Mouse (Mus musculus) forebrain, postnatal 0 days (tissue): Measurements from ENCODE around the gene Atp10a. TPM values are rescaled to one million over a fixed set of nuclear protein-coding genes. Genes with fewer than 3 reads are reported as not detected.
A peak's percentile ranks its signal among the peaks of the same experiment; 100 is the strongest.

Source experiments
- ATAC-seq: fragments of 200-750 bp; cut with Nextera tagmentation; 2 replicates; pipeline ENCODE4 v1.8.0; 2017; ENCODE audit warnings: mild to moderate bottlenecking, moderate library complexity
- DNase-seq: peaks from one replicate; pipeline ENCODE4 v3.0.0-alpha.2; 2015
- H3K27ac ChIP-seq: fragments of 300-500 bp; sonication (generic); 2 replicates; pipeline ENCODE4 v1.5.1; 2014; ENCODE audit warnings: low read depth, mild to moderate bottlenecking, antibody characterized with exemption, low read length, moderate library complexity, mixed read lengths
- H3K27me3 ChIP-seq: fragments of 300-500 bp; sonication (generic); 2 replicates; pipeline ENCODE4 v1.6.1; 2014; ENCODE audit warnings: mild to moderate bottlenecking, low read length, mixed read lengths; ENCODE audit not compliant: insufficient read depth
- H3K36me3 ChIP-seq: fragments of 300-500 bp; sonication (generic); 2 replicates; pipeline ENCODE4 v1.6.1; 2014; ENCODE audit warnings: mild to moderate bottlenecking, moderate library complexity; ENCODE audit not compliant: insufficient read depth
- H3K4me1 ChIP-seq: fragments of 300-500 bp; sonication (generic); 2 replicates; pipeline ENCODE4 v1.6.1; 2014; ENCODE audit warnings: antibody characterized with exemption; ENCODE audit not compliant: insufficient read depth
- H3K4me2 ChIP-seq: fragments of 300-500 bp; sonication (generic); 2 replicates; pipeline ENCODE4 v1.6.1; 2014; ENCODE audit warnings: low read depth, mild to moderate bottlenecking, moderate library complexity
- H3K4me3 ChIP-seq: fragments of 300-500 bp; sonication (generic); 2 replicates; pipeline ENCODE4 v1.5.1; 2014; ENCODE audit warnings: low read depth, low read length, mixed read lengths
- H3K9ac ChIP-seq: fragments of 300-500 bp; sonication (generic); 2 replicates; pipeline ENCODE4 v1.6.1; 2014; ENCODE audit warnings: mild to moderate bottlenecking
- H3K9me3 ChIP-seq: fragments of 300-500 bp; sonication (generic); 2 replicates; pipeline ENCODE4 v1.6.1; 2016; ENCODE audit warnings: low read length
- CTCF ChIP-seq: sonication (generic); IDR thresholded peaks from 2 replicates; pipeline ENCODE4 v1.5.1; 2016; ENCODE audit warnings: antibody characterized with exemption, control low read depth, low read depth
- WGBS: fragments of 180-500 bp; shearing (Covaris S2); extraction: QIAGEN DNeasy Blood & Tissue Kit; methylation state at CpG from one replicate; pipeline ENCODE4 v1.1.7; 2014; 5-methylcytosine and 5-hydroxymethylcytosine counted together
- polyA plus RNA-seq: library from polyadenylated mRNA; unstranded; fragments of >200 nt; fragmentation: Nextera tagmentation; extraction: Ambion mirVana; gene quantifications from 2 replicates; pipeline ENCODE4 v1.2.1, GENCODE M21; 2015
- total RNA-seq: library from RNA; depleted of rRNA; stranded (reverse); fragments of >200 nt; gene quantifications from 2 replicates; pipeline ENCODE4 v1.2.3, GENCODE M21; 2014

Atp10a gene
- total and polyA plus RNA-seq, 2 experiments from 2014 or later, result 0.70 to 4.8 TPM

DNA sequence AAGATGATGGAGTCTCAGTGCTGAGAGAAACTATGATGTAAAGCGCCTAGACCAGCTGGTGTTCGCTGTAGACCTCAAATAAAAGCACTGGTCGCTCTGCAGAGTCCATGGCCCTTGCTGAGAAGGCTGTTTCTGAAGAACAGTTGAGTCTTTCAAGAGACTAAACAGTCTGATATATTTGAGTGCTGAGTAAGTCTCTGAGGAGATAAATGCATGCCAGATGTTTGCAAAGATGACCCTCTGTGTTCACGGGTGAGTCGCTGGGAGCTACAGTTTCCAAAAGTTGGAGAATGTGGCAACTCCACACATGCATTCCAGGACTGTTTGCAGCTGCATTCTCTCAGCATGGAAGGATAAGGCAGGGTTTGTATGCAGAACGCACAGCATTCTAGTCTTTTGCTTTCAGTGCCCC lies 77.5 kb downstream of the Atp10a start:
- DNase-seq (no peak), ATAC-seq (no peak)
- H3K27ac ChIP-seq, result no peak overlapping the region
- H3K36me3 ChIP-seq, result no peaks in the 10 kb centered on the region
- no peaks in the 10 kb centered on the region for H3K27me3 ChIP-seq
- 82% methylated on average over 6 of the region's 6 CpGs for WGBS
- 0 out of 2 replicates have a peak, but pooled peaks cover 3% of the 10 kb centered on the region for H3K4me1 ChIP-seq
- no peak for TF ChIP-seq CTCF
- H3K4me2 ChIP-seq, result no peak overlapping the region
- no peak overlapping the region for H3K4me3 ChIP-seq
- no peaks in the 10 kb centered on the region for H3K9me3 ChIP-seq
- H3K9ac ChIP-seq, result no peak overlapping the region

DNA sequence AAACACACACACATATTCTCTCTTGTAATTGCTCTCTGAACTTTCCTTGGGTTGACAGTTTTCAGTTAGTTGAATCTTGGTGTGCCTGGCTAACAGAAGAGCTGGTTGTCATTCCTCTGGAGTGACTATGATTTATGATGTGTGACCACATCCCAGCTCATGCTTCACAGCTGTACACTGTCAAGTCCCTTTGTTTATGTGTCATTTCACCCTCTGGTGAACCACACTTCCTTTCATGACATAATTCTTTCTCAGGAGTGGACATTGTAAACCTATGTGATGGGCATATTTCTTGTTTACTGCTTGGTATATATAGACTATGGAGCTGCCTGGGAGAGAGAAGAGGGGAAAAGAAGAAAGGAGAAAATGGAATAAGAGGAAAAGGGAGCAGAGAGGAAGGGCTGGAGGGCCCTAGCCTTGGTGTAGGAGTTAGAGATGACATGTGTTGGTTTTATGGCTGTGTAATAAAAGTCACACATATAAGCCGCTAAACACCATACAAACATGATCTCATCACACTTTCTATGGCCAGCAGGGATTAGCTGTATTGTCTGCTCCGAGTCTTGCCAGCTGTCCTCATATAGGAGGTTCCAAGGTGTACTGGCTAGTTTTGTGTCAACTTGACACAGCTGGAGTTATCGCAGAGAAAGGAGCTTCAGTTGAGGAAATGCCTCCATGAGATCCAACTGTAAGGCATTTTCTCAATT lies 81.0 kb downstream of the Atp10a start:
- Histone ChIP-seq H3K4me3 (no peak overlapping the region), H3K27ac (no peak overlapping the region), H3K4me1 (no peaks in the 10 kb centered on the region), H3K27me3 (no peaks in the 10 kb centered on the region), H3K9me3 (no peaks in the 10 kb centered on the region), H3K4me2 (no peak overlapping the region), H3K9ac (no peak overlapping the region), H3K36me3 (no peaks in the 10 kb centered on the region)
- ATAC-seq (no peak), DNase-seq (no peak)
- no peak for TF ChIP-seq CTCF
- 88% methylated on average over 3 of the region's 3 CpGs for WGBS

GRCm38 (mm10) chr7:58740196-58740595 lies 84.2 kb downstream of the Atp10a start:
- WGBS, result 93% methylated on average over 13 of the region's 13 CpGs
- no peaks in the 10 kb centered on the region for H3K4me1 ChIP-seq
- DNase-seq (no peak), ATAC-seq (no peak)
- no peak overlapping the region for H3K27ac ChIP-seq
- no peak overlapping the region for H3K9ac ChIP-seq
- H3K4me2 ChIP-seq, result no peak overlapping the region
- no peaks in the 10 kb centered on the region for H3K27me3 ChIP-seq
- no peak for TF ChIP-seq CTCF
- no peaks in the 10 kb centered on the region for H3K9me3 ChIP-seq
- no peaks in the 10 kb centered on the region for H3K36me3 ChIP-seq
- no peak overlapping the region for H3K4me3 ChIP-seq

DNA sequence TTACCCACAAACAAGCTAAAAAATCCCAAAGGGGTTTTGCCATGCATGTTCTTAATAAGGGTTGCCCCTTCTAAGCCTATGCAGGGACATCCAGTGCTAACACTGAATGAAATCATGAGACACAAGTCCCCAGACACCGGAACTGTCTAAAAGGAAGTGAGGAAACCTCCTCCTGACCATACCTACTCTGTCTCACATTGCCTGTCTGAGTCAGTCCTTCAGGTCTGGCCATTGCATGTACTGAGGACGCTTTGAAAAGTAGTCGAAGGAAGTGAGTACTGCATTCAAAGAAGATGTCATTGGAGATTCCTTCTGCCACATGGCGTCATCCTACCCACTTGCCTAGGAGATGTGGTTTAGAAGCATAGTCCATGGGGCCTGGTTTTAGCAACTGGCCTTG lies 84.9 kb downstream of the Atp10a start:
- H3K9me3 ChIP-seq, result no peaks in the 10 kb centered on the region
- no peaks in the 10 kb centered on the region for H3K36me3 ChIP-seq
- H3K27ac ChIP-seq, result no peak overlapping the region
- no peak overlapping the region for H3K4me2 ChIP-seq
- WGBS, result 93% methylated on average over 4 of the region's 4 CpGs
- ATAC-seq, result no peak
- no peak overlapping the region for H3K9ac ChIP-seq
- DNase-seq, result no peak
- no peak overlapping the region for H3K4me3 ChIP-seq
- H3K27me3 ChIP-seq, result no peaks in the 10 kb centered on the region
- no peaks in the 10 kb centered on the region for H3K4me1 ChIP-seq
- TF ChIP-seq CTCF, result no peak

GRCm38 (mm10) chr7:58742009-58742408 lies 86.0 kb downstream of the Atp10a start:
- H3K27ac ChIP-seq, result no peak overlapping the region
- no peak overlapping the region for H3K9ac ChIP-seq
- no peaks in the 10 kb centered on the region for H3K9me3 ChIP-seq
- H3K4me1 ChIP-seq, result no peaks in the 10 kb centered on the region
- H3K4me3 ChIP-seq, result no peak overlapping the region
- no peak overlapping the region for H3K4me2 ChIP-seq
- no peak for ATAC-seq
- TF ChIP-seq CTCF, result no peak
- no peaks in the 10 kb centered on the region for H3K36me3 ChIP-seq
- DNase-seq, result no peak
- WGBS, result 80% methylated on average over 4 of the region's 4 CpGs
- H3K27me3 ChIP-seq, result no peaks in the 10 kb centered on the region

DNA sequence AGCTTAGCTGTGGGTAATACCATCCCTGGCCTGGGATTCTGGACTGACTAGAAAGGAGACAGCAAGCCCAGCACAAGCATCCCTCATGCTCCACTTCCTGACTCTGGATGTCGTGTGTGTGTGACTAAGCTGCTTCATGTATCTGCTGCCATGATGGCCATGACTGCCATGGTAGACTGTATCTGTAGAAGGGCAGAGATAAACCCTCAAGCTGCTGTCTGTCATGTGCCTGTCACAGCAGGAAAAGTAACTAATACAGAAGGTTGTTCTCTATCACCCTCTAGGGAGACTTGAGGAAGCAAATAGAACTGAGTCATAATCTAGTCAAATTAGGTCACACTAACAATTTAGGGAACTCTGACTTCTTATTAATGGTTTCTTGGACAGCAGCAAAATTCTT lies 86.7 kb downstream of the Atp10a start:
- Histone ChIP-seq H3K4me2 (no peak overlapping the region), H3K9ac (no peak overlapping the region), H3K4me3 (no peak overlapping the region), H3K27ac (no peak overlapping the region), H3K4me1 (no peaks in the 10 kb centered on the region), H3K36me3 (no peaks in the 10 kb centered on the region), H3K27me3 (no peaks in the 10 kb centered on the region), H3K9me3 (no peaks in the 10 kb centered on the region)
- DNase-seq (no peak), ATAC-seq (no peak)
- TF ChIP-seq CTCF, result no peak
- WGBS, result 82% methylated on average over 1 of the region's 1 CpGs

DNA sequence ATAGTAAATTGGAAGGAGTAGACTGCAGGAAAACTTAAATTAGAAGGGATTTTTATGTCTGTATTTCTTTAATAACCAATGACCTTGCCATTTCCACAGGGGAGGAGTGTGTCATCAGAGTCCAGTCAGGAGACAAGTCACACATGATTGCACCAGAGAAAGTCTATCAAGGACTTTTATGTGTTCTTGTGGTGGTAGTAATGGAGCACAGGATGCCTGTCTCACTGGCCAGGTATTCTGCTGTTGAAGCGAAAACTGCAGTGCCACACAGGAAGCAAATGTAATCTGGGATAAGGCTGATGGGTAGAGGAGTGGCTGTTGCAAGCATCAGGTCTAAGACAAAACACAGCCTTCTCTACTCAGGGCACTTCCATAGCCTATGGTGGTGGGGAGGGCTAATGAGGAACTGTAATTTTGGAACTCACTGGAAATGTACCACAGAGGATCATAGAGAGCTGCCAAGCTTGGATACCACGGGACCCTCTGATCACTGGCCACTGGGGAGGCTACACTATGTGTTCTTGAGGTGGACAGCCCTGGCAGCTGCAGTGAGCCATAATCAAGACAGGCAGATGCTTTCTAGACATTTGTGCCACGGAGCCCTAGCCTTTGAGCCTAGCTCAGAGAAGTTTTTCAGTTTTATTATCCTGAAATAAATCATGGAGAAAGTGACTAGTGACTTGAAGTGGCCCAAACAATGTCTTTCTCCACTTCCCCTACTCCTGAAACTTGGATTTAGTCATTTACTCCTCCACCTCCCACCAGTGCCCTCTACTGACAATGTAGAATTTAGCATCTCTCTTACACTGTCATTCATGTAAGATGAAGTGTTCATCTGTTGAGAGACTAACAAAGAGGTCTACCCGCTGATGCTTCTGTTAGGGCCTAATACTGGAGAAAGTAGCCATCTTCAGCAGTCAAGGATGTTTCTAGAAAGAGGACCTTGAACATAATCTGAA lies 87.7 kb downstream of the Atp10a start:
- Histone ChIP-seq H3K4me1 (no peaks in the 10 kb centered on the region), H3K9ac (no peak overlapping the region), H3K27ac (no peak overlapping the region), H3K27me3 (no peaks in the 10 kb centered on the region), H3K36me3 (no peaks in the 10 kb centered on the region), H3K4me3 (no peak overlapping the region), H3K9me3 (no peaks in the 10 kb centered on the region), H3K4me2 (no peak overlapping the region)
- TF ChIP-seq CTCF, result peak; percentile 51
- DNase-seq, result no peak
- 80% methylated on average over 4 of the region's 4 CpGs for WGBS
- ATAC-seq, result no peak
